Mouse (Mus musculus): ENCODE data around the gene Atp1a3.
A peak's percentile ranks its signal among the peaks of the same experiment; 100 is the strongest.

Atp1a3 gene

GRCm38 (mm10) chr7:25003820-25004388 is 1.9 kb downstream of the Atp1a3 start:
- no peak for DNase-seq

GRCm38 (mm10) chr7:25003291-25003690 is 2.5 kb downstream of the Atp1a3 start:
- DNase-seq, result no peak

GRCm38 (mm10) chr7:25000711-25001110 is 5.0 kb downstream of the Atp1a3 start:
- DNase-seq, result no peak

GRCm38 (mm10) chr7:25000211-25000610 is 5.5 kb downstream of the Atp1a3 start:
- no peak for DNase-seq

- DNase-seq, result no peak
These were observed 12.7 kb downstream of the Atp1a3 start for GRCm38 (mm10) chr7:24993081-24993480.

- DNase-seq, result no peak
These were observed 15.3 kb downstream of the Atp1a3 start for GRCm38 (mm10) chr7:24990478-24990877.

- no peak for DNase-seq
These were observed 17.8 kb downstream of the Atp1a3 start for GRCm38 (mm10) chr7:24987941-24988340.

- DNase-seq, result no peak
These were observed 20.0 kb downstream of the Atp1a3 start for GRCm38 (mm10) chr7:24985799-24986198.

GRCm38 (mm10) chr7:24984307-24984706 is 21.5 kb downstream of the Atp1a3 start:
- no peak for DNase-seq

- DNase-seq, result no peak
These were observed 22.4 kb downstream of the Atp1a3 start for GRCm38 (mm10) chr7:24983396-24983795.

GRCm38 (mm10) chr7:24980439-24980838 is 25.3 kb downstream of the Atp1a3 start:
- DNase-seq, result no peak

- DNase-seq, result no peak
These were observed 27.0 kb downstream of the Atp1a3 start for GRCm38 (mm10) chr7:24978781-24979180.

- DNase-seq, result peak in 1 of 2 experiments; percentile 18
These were observed 30.7 kb downstream of the Atp1a3 start for GRCm38 (mm10) chr7:24974893-24975595.

GRCm38 (mm10) chr7:24973902-24974301 is 31.9 kb downstream of the Atp1a3 start:
- DNase-seq, result peak in 1 of 2 experiments; percentile 9

- DNase-seq, result peak in 1 of 2 experiments; percentile 7
These were observed 32.5 kb downstream of the Atp1a3 start for GRCm38 (mm10) chr7:24973208-24973607.

GRCm38 (mm10) chr7:24971972-24972893 is 33.5 kb downstream of the Atp1a3 start, which contains the start of gene Rabac1:
Rabac1 (minus strand) TSS chr7:24972754.
- peak; percentile 94 to 98 for DNase-seq

- peak in 1 of 2 experiments; percentile 19 for DNase-seq
These were observed 34.3 kb downstream of the Atp1a3 start for GRCm38 (mm10) chr7:24971261-24971971.

- no peak for DNase-seq
These were observed 35.4 kb downstream of the Atp1a3 start for GRCm38 (mm10) chr7:24970341-24970740.

GRCm38 (mm10) chr7:24969805-24970204 is 36.0 kb downstream of the Atp1a3 start:
- DNase-seq, result no peak

- DNase-seq, result no peak
These were observed 37.3 kb downstream of the Atp1a3 start for GRCm38 (mm10) chr7:24968463-24968862.

GRCm38 (mm10) chr7:24967966-24968365 is 37.8 kb downstream of the Atp1a3 start:
- no peak for DNase-seq

- DNase-seq, result peak; percentile 59 to 91
These were observed 40.7 kb downstream of the Atp1a3 start for GRCm38 (mm10) chr7:24964897-24965535.
